Mouse (Mus musculus): ENCODE measurements around the gene Ccdc157.

- TF ChIP-seq CTCF (IDR thresholded peaks at IDR 0.05; ENCODE audit: borderline replicate concordance, extremely low read depth, insufficient read depth, insufficient read length) (peak; percentile 54; the same call in 1 of the 2 replicates), POLR2A (IDR thresholded peaks at IDR 0.05; ENCODE audit: borderline replicate concordance, extremely low read depth, insufficient read depth, insufficient read length, poor library complexity, severe bottlenecking) (no peak)
Observed at GRCm38 (mm10) chr11:4123922-4124321, 36.2 kb downstream of the Ccdc157 start.

All from brain, embryonic 14.5 days (tissue).